Mouse (Mus musculus): ENCODE data around the gene Coq8b.

The Coq8b gene

DNA sequence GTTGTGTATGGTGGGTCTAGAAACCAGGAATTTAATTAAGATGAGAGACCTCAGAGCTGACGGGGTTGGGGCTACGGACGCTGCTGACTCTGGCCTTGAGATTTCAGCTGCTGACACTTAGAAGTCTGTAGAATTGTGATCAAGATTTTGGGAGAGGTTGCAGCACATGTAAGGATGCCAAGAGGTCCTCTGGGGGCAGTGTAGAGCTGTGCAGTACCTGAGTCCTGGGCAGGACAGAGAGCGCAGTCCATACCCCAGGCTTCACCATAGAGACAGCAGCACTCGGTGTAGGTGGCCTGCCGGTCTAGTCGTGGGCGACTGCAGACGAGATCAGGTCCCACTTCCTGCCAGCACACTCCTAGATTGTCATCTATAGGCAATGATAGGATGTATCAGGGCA lies 74.7 kb downstream of the Coq8b start:
- DNase-seq (ENCODE audit: low spot score), result no peak

All from ovary, postnatal 14 days (tissue).